Mouse (Mus musculus) testis, adult 2 months (tissue): ENCODE measurements around the gene Fbn1. TPM values are rescaled to one million over a fixed set of nuclear protein-coding genes. Genes with fewer than 3 reads are reported as not detected.

Source experiments
- H3K27ac ChIP-seq: fragments of 200-500 bp; 2 replicates; pipeline ENCODE4 v1.5.1; 2012; ENCODE audit warnings: low read depth, low read length; ENCODE audit not compliant: control insufficient read depth, insufficient read depth
- H3K27me3 ChIP-seq: fragments of 200-500 bp; 2 replicates; pipeline ENCODE4 v1.6.1; 2012; ENCODE audit warnings: mild to moderate bottlenecking, low read length, moderate library complexity; ENCODE audit not compliant: control insufficient read depth, insufficient read depth
- H3K36me3 ChIP-seq: fragments of 200-500 bp; 2 replicates; pipeline ENCODE4 v1.6.1; 2012; ENCODE audit warnings: mild to moderate bottlenecking, low read length; ENCODE audit not compliant: control insufficient read depth, insufficient read depth
- H3K4me1 ChIP-seq: fragments of 200-500 bp; 2 replicates; pipeline ENCODE4 v1.6.1; 2012; ENCODE audit warnings: low read length; ENCODE audit not compliant: control insufficient read depth, insufficient read depth
- H3K4me3 ChIP-seq: fragments of 200-500 bp; 2 replicates; pipeline ENCODE4 v1.5.1; 2012; ENCODE audit warnings: low read depth, mild to moderate bottlenecking, low read length, moderate library complexity, mixed read lengths; ENCODE audit not compliant: control insufficient read depth
- CTCF ChIP-seq: fragments of 200-500 bp; IDR thresholded peaks from 2 replicates; pipeline ENCODE4 v1.5.1; 2012; ENCODE audit warnings: low read depth, mild to moderate bottlenecking, inconsistent platforms, low read length, moderate library complexity; ENCODE audit not compliant: control insufficient read depth, insufficient read depth, insufficient replicate concordance
- POLR2A ChIP-seq: fragments of 200-500 bp; IDR thresholded peaks from 2 replicates; pipeline ENCODE4 v1.6.1; 2012; ENCODE audit warnings: low read depth, mild to moderate bottlenecking, inconsistent platforms, low read length, moderate library complexity; ENCODE audit not compliant: control insufficient read depth
- polyA plus RNA-seq: library from polyadenylated mRNA; depleted of rRNA; stranded (reverse); fragments of >200 nt; gene quantifications from 2 replicates; pipeline ENCODE4 v1.2.3, GENCODE M21; 2012

The Fbn1 gene
- polyA plus RNA-seq, 1 experiment: 1.1 TPM

GRCm38 (mm10) chr2:125302625-125302924 is 205.2 kb downstream of the Fbn1 start:
- no peak overlapping the region for H3K27ac ChIP-seq
- no peak for TF ChIP-seq POLR2A
- TF ChIP-seq CTCF: no peak
- H3K36me3 ChIP-seq: no peaks in the 10 kb centered on the region
- H3K4me3 ChIP-seq: no peak overlapping the region
- H3K27me3 ChIP-seq: no peaks in the 10 kb centered on the region
- H3K4me1 ChIP-seq: no peaks in the 10 kb centered on the region

GRCm38 (mm10) chr2:125301877-125302624 is 205.7 kb downstream of the Fbn1 start:
- H3K36me3 ChIP-seq: no peaks in the 10 kb centered on the region
- no peaks in the 10 kb centered on the region for H3K4me1 ChIP-seq

GRCm38 (mm10) chr2:125298841-125299240 is 209.0 kb downstream of the Fbn1 start:
- Histone ChIP-seq H3K4me3 (no peak overlapping the region), H3K4me1 (no peaks in the 10 kb centered on the region), H3K27me3 (no peaks in the 10 kb centered on the region), H3K27ac (no peak overlapping the region), H3K36me3 (no peaks in the 10 kb centered on the region)
- TF ChIP-seq CTCF (no peak), POLR2A (no peak)

More at GRCm38 (mm10) chr2:125301877-125302624, 205.7 kb downstream of the Fbn1 start:
- Histone ChIP-seq H3K27me3 (no peaks in the 10 kb centered on the region), H3K27ac (no peak overlapping the region), H3K4me3 (no peak overlapping the region)
- no peak for TF ChIP-seq CTCF
- TF ChIP-seq POLR2A: no peak

GRCm38 (mm10) chr2:125295526-125295925 is 212.3 kb downstream of the Fbn1 start:
- no peak for TF ChIP-seq POLR2A
- TF ChIP-seq CTCF: no peak
- H3K4me3 ChIP-seq: no peak overlapping the region
- H3K36me3 ChIP-seq: no peaks in the 10 kb centered on the region
- H3K27ac ChIP-seq: no peak overlapping the region
- H3K27me3 ChIP-seq: no peaks in the 10 kb centered on the region
- H3K4me1 ChIP-seq: peaks cover 5% of the 10 kb centered on the region

- H3K27ac ChIP-seq: no peak overlapping the region
- no peaks in the 10 kb centered on the region for H3K36me3 ChIP-seq
- no peak for TF ChIP-seq CTCF
- TF ChIP-seq POLR2A: no peak
- H3K4me1 ChIP-seq: peaks cover 9% of the 10 kb centered on the region
- H3K27me3 ChIP-seq: no peaks in the 10 kb centered on the region
- H3K4me3 ChIP-seq: no peak overlapping the region
Measured at GRCm38 (mm10) chr2:125293969-125294491, 213.8 kb downstream of the Fbn1 start.

- Histone ChIP-seq H3K27me3 (no peaks in the 10 kb centered on the region), H3K27ac (no peak overlapping the region), H3K4me3 (no peak overlapping the region), H3K4me1 (peaks cover 9% of the 10 kb centered on the region), H3K36me3 (no peaks in the 10 kb centered on the region)
- TF ChIP-seq POLR2A (no peak), CTCF (no peak)
Measured at GRCm38 (mm10) chr2:125292616-125293015, 215.2 kb downstream of the Fbn1 start.

GRCm38 (mm10) chr2:125291101-125291500 is 216.7 kb downstream of the Fbn1 start:
- Histone ChIP-seq H3K27ac (no peak overlapping the region), H3K36me3 (no peaks in the 10 kb centered on the region), H3K4me3 (no peak overlapping the region), H3K4me1 (peaks cover 9% of the 10 kb centered on the region), H3K27me3 (no peaks in the 10 kb centered on the region)
- TF ChIP-seq CTCF: no peak
- no peak for TF ChIP-seq POLR2A

- Histone ChIP-seq H3K4me1 (peaks cover 9% of the 10 kb centered on the region), H3K27ac (no peak overlapping the region), H3K27me3 (no peaks in the 10 kb centered on the region), H3K36me3 (no peaks in the 10 kb centered on the region), H3K4me3 (no peak overlapping the region)
- TF ChIP-seq CTCF: no peak
- no peak for TF ChIP-seq POLR2A
Measured at GRCm38 (mm10) chr2:125290197-125290965, 217.4 kb downstream of the Fbn1 start.
